Mouse (Mus musculus) liver, embryonic 13.5 days (tissue): ENCODE data around the gene Epsti1. TPM values are rescaled to one million over a fixed set of nuclear protein-coding genes. Genes with fewer than 3 reads are reported as not detected.

Source experiments
- ATAC-seq: fragments of 200-750 bp; cut with Nextera tagmentation; 2 replicates; pipeline ENCODE4 v1.8.0; 2017; ENCODE audit warnings: low read depth, mild to moderate bottlenecking, moderate number of reproducible peaks, moderate library complexity
- DNase-seq: peaks from one replicate; pipeline ENCODE4 v3.0.0; 2022
- H3K27ac ChIP-seq: fragments of 300-500 bp; sonication (generic); 2 replicates; pipeline ENCODE4 v1.5.1; 2015; ENCODE audit warnings: moderate library complexity, mild to moderate bottlenecking, inconsistent platforms
- H3K27me3 ChIP-seq: fragments of 300-500 bp; sonication (generic); 2 replicates; pipeline ENCODE4 v1.6.1; 2015; ENCODE audit warnings: mild to moderate bottlenecking, inconsistent platforms
- H3K36me3 ChIP-seq: fragments of 300-500 bp; sonication (generic); 2 replicates; pipeline ENCODE4 v1.6.1; 2015; ENCODE audit warnings: mild to moderate bottlenecking, inconsistent platforms
- H3K4me1 ChIP-seq: fragments of 300-500 bp; sonication (generic); replicated peaks from 2 replicates; pipeline ENCODE4 v1.6.1; 2015; ENCODE audit warnings: inconsistent platforms
- H3K4me2 ChIP-seq: fragments of 300-500 bp; sonication (generic); 2 replicates; pipeline ENCODE4 v1.6.1; 2015; ENCODE audit warnings: inconsistent platforms, mild to moderate bottlenecking, moderate library complexity
- H3K4me3 ChIP-seq: fragments of 300-500 bp; sonication (generic); replicated peaks from 2 replicates; pipeline ENCODE4 v1.5.1; 2015; ENCODE audit warnings: mild to moderate bottlenecking, inconsistent platforms
- H3K9ac ChIP-seq: fragments of 300-500 bp; sonication (generic); 2 replicates; pipeline ENCODE4 v1.6.1; 2015; ENCODE audit warnings: mild to moderate bottlenecking, inconsistent platforms
- H3K9me3 ChIP-seq: fragments of 300-500 bp; sonication (generic); replicated peaks from 2 replicates; pipeline ENCODE4 v1.6.1; 2016; ENCODE audit warnings: inconsistent platforms
- WGBS: fragments of 180-500 bp; shearing (Covaris S2); methylation state at CpG from one replicate; pipeline ENCODE4 v1.1.7; 2015; ENCODE audit not compliant: insufficient replicate concordance; 5-methylcytosine and 5-hydroxymethylcytosine counted together
- polyA plus RNA-seq: library from polyadenylated mRNA; unstranded; fragments of >200 nt; fragmentation: Nextera tagmentation; extraction: Ambion mirVana; gene quantifications from 2 replicates; pipeline ENCODE4 v1.2.1, GENCODE M21; 2015

Epsti1 gene
- polyA plus RNA-seq, 1 experiment from 2014 or later: 1.4 TPM

- H3K4me3 ChIP-seq: no peak overlapping the region
- H3K9me3 ChIP-seq: no peaks in the 10 kb centered on the region
- H3K4me2 ChIP-seq: no peak overlapping the region
- no peak for ATAC-seq
- WGBS: 61% methylated on average over 4 of the region's 4 CpGs
- H3K4me1 ChIP-seq: no peaks in the 10 kb centered on the region
- H3K9ac ChIP-seq: no peak overlapping the region
- H3K27me3 ChIP-seq: no peaks in the 10 kb centered on the region
- no peak for DNase-seq
- H3K27ac ChIP-seq: no peak overlapping the region
- no peaks in the 10 kb centered on the region for H3K36me3 ChIP-seq
Measured at GRCm38 (mm10) chr14:78016398-78016797, 112.4 kb downstream of the Epsti1 start.

GRCm38 (mm10) chr14:78019935-78020334 lies 115.9 kb downstream of the Epsti1 start:
- no peak overlapping the region for H3K4me2 ChIP-seq
- no peaks in the 10 kb centered on the region for H3K4me1 ChIP-seq
- DNase-seq: no peak
- H3K9ac ChIP-seq: no peak overlapping the region
- H3K4me3 ChIP-seq: no peak overlapping the region
- ATAC-seq: no peak
- no peaks in the 10 kb centered on the region for H3K36me3 ChIP-seq
- no peaks in the 10 kb centered on the region for H3K27me3 ChIP-seq
- H3K27ac ChIP-seq: no peak overlapping the region
- H3K9me3 ChIP-seq: no peaks in the 10 kb centered on the region
- WGBS: 50% methylated on average over 8 of the region's 8 CpGs

- Histone ChIP-seq H3K4me3 (no peak overlapping the region), H3K27ac (no peak overlapping the region), H3K9me3 (no peaks in the 10 kb centered on the region), H3K4me1 (no peaks in the 10 kb centered on the region), H3K36me3 (no peaks in the 10 kb centered on the region), H3K4me2 (no peak overlapping the region), H3K27me3 (no peaks in the 10 kb centered on the region), H3K9ac (no peak overlapping the region)
- WGBS: 65% methylated on average over 8 of the region's 8 CpGs
- DNase-seq (no peak), ATAC-seq (no peak)
Measured at GRCm38 (mm10) chr14:78038876-78039275, 134.8 kb downstream of the Epsti1 start.

GRCm38 (mm10) chr14:78040643-78041042 lies 136.6 kb downstream of the Epsti1 start:
- no peaks in the 10 kb centered on the region for H3K36me3 ChIP-seq
- DNase-seq (no peak), ATAC-seq (no peak)
- no peaks in the 10 kb centered on the region for H3K9me3 ChIP-seq
- no peak overlapping the region for H3K4me2 ChIP-seq
- H3K27ac ChIP-seq: no peak overlapping the region
- no peak overlapping the region for H3K9ac ChIP-seq
- 62% methylated on average over 6 of the region's 6 CpGs for WGBS
- H3K27me3 ChIP-seq: no peaks in the 10 kb centered on the region
- H3K4me3 ChIP-seq: no peak overlapping the region
- no peaks in the 10 kb centered on the region for H3K4me1 ChIP-seq

- no peak overlapping the region for H3K27ac ChIP-seq
- no peak overlapping the region for H3K9ac ChIP-seq
- H3K4me3 ChIP-seq: no peak overlapping the region
- no peak overlapping the region for H3K4me2 ChIP-seq
- no peaks in the 10 kb centered on the region for H3K4me1 ChIP-seq
- DNase-seq (no peak), ATAC-seq (no peak)
- H3K9me3 ChIP-seq: no peaks in the 10 kb centered on the region
- no peaks in the 10 kb centered on the region for H3K36me3 ChIP-seq
- WGBS: 66% methylated on average over 11 of the region's 11 CpGs
- no peaks in the 10 kb centered on the region for H3K27me3 ChIP-seq
Measured at GRCm38 (mm10) chr14:78041886-78042526, 138.0 kb downstream of the Epsti1 start.

GRCm38 (mm10) chr14:78043079-78043478 lies 139.0 kb downstream of the Epsti1 start:
- Histone ChIP-seq H3K27ac (no peak overlapping the region), H3K4me1 (no peaks in the 10 kb centered on the region), H3K27me3 (no peaks in the 10 kb centered on the region), H3K4me2 (no peak overlapping the region), H3K36me3 (no peaks in the 10 kb centered on the region), H3K9me3 (no peaks in the 10 kb centered on the region), H3K9ac (no peak overlapping the region), H3K4me3 (no peak overlapping the region)
- ATAC-seq (no peak), DNase-seq (no peak)
- 21% methylated on average over 2 of the region's 2 CpGs for WGBS

GRCm38 (mm10) chr14:78048258-78048657 lies 144.2 kb downstream of the Epsti1 start:
- WGBS: 67% methylated on average over 3 of the region's 3 CpGs
- no peak for DNase-seq
- Histone ChIP-seq H3K4me1 (no peaks in the 10 kb centered on the region), H3K9ac (no peak overlapping the region), H3K27me3 (no peaks in the 10 kb centered on the region), H3K9me3 (no peaks in the 10 kb centered on the region), H3K27ac (no peak overlapping the region), H3K36me3 (no peaks in the 10 kb centered on the region), H3K4me3 (no peak overlapping the region), H3K4me2 (no peak overlapping the region)
- ATAC-seq: no peak

- no peak overlapping the region for H3K9ac ChIP-seq
- ATAC-seq (no peak), DNase-seq (no peak)
- H3K4me1 ChIP-seq: no peaks in the 10 kb centered on the region
- no peak overlapping the region for H3K4me2 ChIP-seq
- no peak overlapping the region for H3K4me3 ChIP-seq
- no peaks in the 10 kb centered on the region for H3K27me3 ChIP-seq
- H3K9me3 ChIP-seq: no peaks in the 10 kb centered on the region
- WGBS: 64% methylated on average over 4 of the region's 4 CpGs
- H3K27ac ChIP-seq: no peak overlapping the region
- H3K36me3 ChIP-seq: no peaks in the 10 kb centered on the region
Measured at GRCm38 (mm10) chr14:78048674-78049073, 144.6 kb downstream of the Epsti1 start.

Other genes with a start within 250 kb of the Epsti1 start
- gene Dnajc15, start 29.1 kb upstream of the Epsti1 start, polyA plus RNA-seq: 58.7 and 59.6 TPM in 2 replicates
- gene Fam216b, start 184.8 kb downstream of the Epsti1 start, polyA plus RNA-seq: not detected in 2 replicates